Mouse (Mus musculus) G1E (cell line): ENCODE data around the gene Fer1l5. TPM values are rescaled to one million over a fixed set of nuclear protein-coding genes. Genes with fewer than 3 reads are reported as not detected.

Experiments used
- ATAC-seq: 2 replicates; pipeline ENCODE4 v1.8.0; 2016; ENCODE audit warnings: mild to moderate bottlenecking; ENCODE audit not compliant: insufficient number of reproducible peaks, poor library complexity, low FRiP score, severe bottlenecking; ENCODE audit errors: extremely low read depth
- DNase-seq: peaks from one replicate; pipeline ENCODE4 v3.0.0; 2012; ENCODE audit warnings: low spot score
- H3K27me3 ChIP-seq: 2 replicates; pipeline ENCODE4 v1.6.1; 2012; ENCODE audit warnings: mild to moderate bottlenecking, low read length, inconsistent platforms; ENCODE audit not compliant: insufficient read depth
- H3K36me3 ChIP-seq: replicated peaks from 2 replicates; pipeline ENCODE3; 2012; ENCODE audit warnings: mild to moderate bottlenecking, inconsistent platforms
- H3K4me1 ChIP-seq: 2 replicates; pipeline ENCODE4 v1.6.1; 2012; ENCODE audit warnings: low read depth, low read length, inconsistent platforms, mixed read lengths; ENCODE audit not compliant: insufficient read depth
- H3K4me3 ChIP-seq: 2 replicates; pipeline ENCODE4 v1.5.1; 2012; ENCODE audit warnings: low read depth, mild to moderate bottlenecking, inconsistent platforms, low read length, moderate library complexity, mixed read lengths
- H3K9me3 ChIP-seq: replicated peaks from 2 replicates; pipeline ENCODE4 v1.6.1; 2012; ENCODE audit warnings: inconsistent platforms
- CTCF ChIP-seq: IDR thresholded peaks from 2 replicates; pipeline ENCODE4 v1.5.1; 2012; ENCODE audit warnings: low read depth, low read length, inconsistent platforms, mixed read lengths
- GATA1 ChIP-seq: IDR thresholded peaks from 2 replicates; pipeline ENCODE4 v1.6.1; 2012; ENCODE audit warnings: borderline replicate concordance, low read length, inconsistent platforms, mixed read lengths
- GATA2 ChIP-seq: IDR thresholded peaks from 2 replicates; pipeline ENCODE4 v1.6.1; 2012; ENCODE audit warnings: low read depth, low read length, inconsistent platforms, borderline replicate concordance
- POLR2AphosphoS5 ChIP-seq: IDR thresholded peaks from 2 replicates; pipeline ENCODE4 v1.6.1; 2012; ENCODE audit warnings: low read depth, low read length, inconsistent platforms; ENCODE audit not compliant: insufficient replicate concordance
- TAL1 ChIP-seq: conservative IDR thresholded peaks from 2 replicates; pipeline ENCODE4 v1.6.1; 2012; ENCODE audit warnings: low read depth, low read length, inconsistent platforms, mixed read lengths
- polyA plus RNA-seq: library from polyadenylated mRNA; stranded (reverse); fragments of >175 nt; gene quantifications from 2 replicates; pipeline ENCODE4 v1.2.3, GENCODE M21; 2012
- total RNA-seq, 2 experiments: library from RNA; stranded (forward) in 1 of 2; stranded (reverse) in 1 of 2; fragments of 200-1000 nt in 1 of 2; fragments of >200 nt in 1 of 2; fragmentation: Nextera tagmentation in 1 of 2; gene quantifications; 2 replicates each; pipeline ENCODE4 v1.2.3; 2014 to 2017

Gene Fer1l5
- total and polyA plus RNA-seq, 3 experiments: not detected

GRCm38 (mm10) chr1:36429511-36429910, 57.4 kb downstream of the Fer1l5 start:
- DNase-seq (no peak), ATAC-seq (no peak)
- H3K4me3 ChIP-seq: no peak overlapping the region
- 0 out of 2 replicates have a peak, but pooled peaks cover 2% of the 10 kb centered on the region for H3K4me1 ChIP-seq
- H3K27me3 ChIP-seq: no peaks in the 10 kb centered on the region
- peaks cover 97% of the 10 kb centered on the region for H3K36me3 ChIP-seq
- TF ChIP-seq POLR2AphosphoS5 (no peak), TAL1 (no peak), GATA1 (no peak), GATA2 (no peak), CTCF (no peak)
- H3K9me3 ChIP-seq: no peaks in the 10 kb centered on the region

GRCm38 (mm10) chr1:36432999-36433398, 60.9 kb downstream of the Fer1l5 start:
- Histone ChIP-seq H3K9me3 (no peaks in the 10 kb centered on the region), H3K27me3 (no peaks in the 10 kb centered on the region), H3K4me3 (no peak overlapping the region), H3K36me3 (peaks cover 95% of the 10 kb centered on the region), H3K4me1 (0 out of 2 replicates have a peak, but pooled peaks cover 2% of the 10 kb centered on the region)
- ATAC-seq (no peak), DNase-seq (no peak)
- TF ChIP-seq GATA2: no peak
- TF ChIP-seq POLR2AphosphoS5: no peak
- no peak for TF ChIP-seq TAL1
- TF ChIP-seq CTCF: no peak
- no peak for TF ChIP-seq GATA1

GRCm38 (mm10) chr1:36433616-36434015, 61.5 kb downstream of the Fer1l5 start:
- ATAC-seq (no peak), DNase-seq (no peak)
- no peaks in the 10 kb centered on the region for H3K9me3 ChIP-seq
- peaks cover 95% of the 10 kb centered on the region for H3K36me3 ChIP-seq
- TF ChIP-seq GATA1: no peak
- TF ChIP-seq CTCF: no peak
- no peak for TF ChIP-seq GATA2
- no peak for TF ChIP-seq POLR2AphosphoS5
- TF ChIP-seq TAL1: no peak
- H3K4me1 ChIP-seq: 0 out of 2 replicates have a peak, but pooled peaks cover 2% of the 10 kb centered on the region
- no peak overlapping the region for H3K4me3 ChIP-seq
- H3K27me3 ChIP-seq: no peaks in the 10 kb centered on the region

- ATAC-seq (no peak), DNase-seq (no peak)
- no peak for TF ChIP-seq CTCF
- TF ChIP-seq POLR2AphosphoS5: no peak
- TF ChIP-seq TAL1: no peak
- TF ChIP-seq GATA1: no peak
- no peak for TF ChIP-seq GATA2
- no peaks in the 10 kb centered on the region for H3K27me3 ChIP-seq
- H3K36me3 ChIP-seq: peaks cover 94% of the 10 kb centered on the region
- no peaks in the 10 kb centered on the region for H3K9me3 ChIP-seq
- H3K4me3 ChIP-seq: no peak overlapping the region
- H3K4me1 ChIP-seq: 0 out of 2 replicates have a peak, but pooled peaks cover 2% of the 10 kb centered on the region
These were observed 63.0 kb downstream of the Fer1l5 start for GRCm38 (mm10) chr1:36435071-36435470.

GRCm38 (mm10) chr1:36436515-36436914, 64.4 kb downstream of the Fer1l5 start:
- Histone ChIP-seq H3K36me3 (peaks cover 90% of the 10 kb centered on the region), H3K4me3 (no peak overlapping the region), H3K27me3 (no peaks in the 10 kb centered on the region), H3K4me1 (no peaks in the 10 kb centered on the region), H3K9me3 (no peaks in the 10 kb centered on the region)
- TF ChIP-seq GATA2 (no peak), POLR2AphosphoS5 (no peak), GATA1 (no peak), CTCF (no peak), TAL1 (no peak)
- ATAC-seq (no peak), DNase-seq (no peak)

GRCm38 (mm10) chr1:36437223-36437622, 65.1 kb downstream of the Fer1l5 start:
- peaks cover 90% of the 10 kb centered on the region for H3K36me3 ChIP-seq
- ATAC-seq (no peak), DNase-seq (no peak)

GRCm38 (mm10) chr1:36441101-36441500, 69.0 kb downstream of the Fer1l5 start:
- no peak for ATAC-seq
- no peak for DNase-seq
- Histone ChIP-seq H3K4me3 (no peak overlapping the region), H3K4me1 (peaks cover 19% of the 10 kb centered on the region), H3K36me3 (peaks cover 67% of the 10 kb centered on the region), H3K9me3 (no peaks in the 10 kb centered on the region), H3K27me3 (no peaks in the 10 kb centered on the region)
- no peak for TF ChIP-seq POLR2AphosphoS5
- TF ChIP-seq GATA1: no peak
- no peak for TF ChIP-seq CTCF
- no peak for TF ChIP-seq GATA2
- no peak for TF ChIP-seq TAL1

More at GRCm38 (mm10) chr1:36437223-36437622, 65.1 kb downstream of the Fer1l5 start:
- Histone ChIP-seq H3K4me1 (no peaks in the 10 kb centered on the region; the same call in 1 of the 2 replicates), H3K9me3 (no peaks in the 10 kb centered on the region), H3K4me3 (no peak overlapping the region), H3K27me3 (no peaks in the 10 kb centered on the region)
- TF ChIP-seq TAL1 (no peak), CTCF (no peak), GATA1 (no peak), GATA2 (no peak), POLR2AphosphoS5 (no peak)
